Mouse (Mus musculus) kidney, adult 2 months (tissue): ENCODE measurements at regions not wholly inside any gene's neighbourhood (a gene's known extent, or its start where the extent isn't known, plus 50 kb on each side); places are given as distances from the start of the nearest gene placed in this dataset.

Experiments used
- DNase-seq: peaks from one replicate; pipeline ENCODE4 v3.0.0; 2021
- H3K27ac ChIP-seq: fragments of 200-500 bp; 2 replicates; pipeline ENCODE4 v1.5.1; 2012; ENCODE audit warnings: low read depth, low read length, control low read depth, inconsistent platforms; ENCODE audit not compliant: insufficient read depth
- H3K27me3 ChIP-seq: fragments of 200-500 bp; replicated peaks from 2 replicates; pipeline ENCODE4 v1.6.1; 2012; ENCODE audit warnings: mild to moderate bottlenecking, moderate library complexity, low read length, inconsistent platforms; ENCODE audit not compliant: control insufficient read depth, insufficient read depth
- H3K36me3 ChIP-seq: fragments of 200-500 bp; 2 replicates; pipeline ENCODE4 v1.6.1; 2012; ENCODE audit warnings: mild to moderate bottlenecking, moderate library complexity, low read length, inconsistent platforms; ENCODE audit not compliant: control insufficient read depth, insufficient read depth
- H3K4me1 ChIP-seq: fragments of 200-500 bp; 2 replicates; pipeline ENCODE4 v1.6.1; 2011; ENCODE audit warnings: low read length; ENCODE audit not compliant: control insufficient read depth, insufficient read depth
- H3K4me3 ChIP-seq: fragments of 200-500 bp; 2 replicates; pipeline ENCODE4 v1.5.1; 2011; ENCODE audit warnings: mild to moderate bottlenecking, low read depth, low read length, control low read depth; ENCODE audit not compliant: insufficient read depth
- CTCF ChIP-seq: fragments of 200-500 bp; conservative IDR thresholded peaks from 2 replicates; pipeline ENCODE4 v1.5.1; 2011; ENCODE audit warnings: low read depth, mild to moderate bottlenecking, control low read depth, low read length, moderate library complexity, mixed read lengths; ENCODE audit not compliant: insufficient read depth, insufficient read length
- POLR2A ChIP-seq: fragments of 200-500 bp; IDR thresholded peaks from one replicate; pipeline ENCODE4 v1.6.1; 2011; ENCODE audit warnings: low read depth, low read length, control low read depth
- WGBS: fragments of 180-500 bp; shearing (Covaris S2); methylation state at CpG from one replicate; pipeline ENCODE4 v1.1.7; 2018; 5-methylcytosine and 5-hydroxymethylcytosine counted together

GRCm38 (mm10) chr3:129386522-129386921 is 54.0 kb upstream of the Enpep start:
- Histone ChIP-seq H3K4me3 (no peak overlapping the region), H3K36me3 (no peaks in the 10 kb centered on the region), H3K27ac (no peak overlapping the region), H3K27me3 (no peaks in the 10 kb centered on the region), H3K4me1 (peaks cover 3% of the 10 kb centered on the region)
- TF ChIP-seq CTCF: no peak
- TF ChIP-seq POLR2A: no peak
- WGBS: 66% methylated on average over 7 of the region's 7 CpGs
- DNase-seq: no peak

GRCm38 (mm10) chr3:129390506-129390905 is 58.0 kb upstream of the Enpep start:
- Histone ChIP-seq H3K4me3 (no peak overlapping the region), H3K27ac (no peak overlapping the region), H3K36me3 (no peaks in the 10 kb centered on the region), H3K27me3 (no peaks in the 10 kb centered on the region), H3K4me1 (no peaks in the 10 kb centered on the region; the same call in none of the 2 replicates)
- 95% methylated on average over 11 of the region's 11 CpGs for WGBS
- DNase-seq: no peak
- TF ChIP-seq POLR2A (no peak), CTCF (no peak)

GRCm38 (mm10) chr3:129391888-129392813 is 59.6 kb upstream of the Enpep start:
- H3K27ac ChIP-seq: no peak overlapping the region
- no peaks in the 10 kb centered on the region; the same call in 1 of the 2 replicates for H3K27me3 ChIP-seq
- TF ChIP-seq POLR2A (no peak), CTCF (no peak)
- peak; percentile 5 for DNase-seq
- WGBS: 39% methylated on average over 14 of the region's 14 CpGs
- H3K4me1 ChIP-seq: no peaks in the 10 kb centered on the region; the same call in none of the 2 replicates
- H3K4me3 ChIP-seq: peak overlapping the region; percentile 58; the same call in 1 of the 2 replicates
- H3K36me3 ChIP-seq: no peaks in the 10 kb centered on the region

- Histone ChIP-seq H3K27me3 (no peaks in the 10 kb centered on the region; the same call in 1 of the 2 replicates), H3K36me3 (no peaks in the 10 kb centered on the region), H3K4me1 (no peaks in the 10 kb centered on the region; the same call in none of the 2 replicates), H3K4me3 (peak overlapping the region; percentile 58), H3K27ac (peak overlapping the region; percentile 1; the same call in 1 of the 2 replicates)
- 29% methylated on average over 23 of the region's 23 CpGs for WGBS
- DNase-seq: peak; percentile 49
- TF ChIP-seq CTCF: no peak
- no peak for TF ChIP-seq POLR2A
These were observed 60.6 kb upstream of the Enpep start for GRCm38 (mm10) chr3:129392814-129393804.

- WGBS: 79% methylated on average over 4 of the region's 4 CpGs
- Histone ChIP-seq H3K36me3 (no peaks in the 10 kb centered on the region), H3K4me1 (no peaks in the 10 kb centered on the region; the same call in none of the 2 replicates), H3K4me3 (no peak overlapping the region), H3K27me3 (no peaks in the 10 kb centered on the region; the same call in 1 of the 2 replicates), H3K27ac (no peak overlapping the region)
- TF ChIP-seq CTCF (no peak), POLR2A (no peak)
- DNase-seq: no peak
These were observed 65.0 kb upstream of the Enpep start for GRCm38 (mm10) chr3:129397481-129397880.

GRCm38 (mm10) chr3:129400092-129400924 is 67.8 kb upstream of the Enpep start:
- TF ChIP-seq POLR2A: no peak
- TF ChIP-seq CTCF: no peak
- H3K4me3 ChIP-seq: no peak overlapping the region
- H3K27ac ChIP-seq: no peak overlapping the region
- DNase-seq: no peak
- H3K36me3 ChIP-seq: no peaks in the 10 kb centered on the region
- 86% methylated on average over 12 of the region's 12 CpGs for WGBS
- H3K4me1 ChIP-seq: no peaks in the 10 kb centered on the region
- H3K27me3 ChIP-seq: no peaks in the 10 kb centered on the region; the same call in 1 of the 2 replicates
